Mouse (Mus musculus): ENCODE results near the gene Ankrd44. TPM values are rescaled to one million over a fixed set of nuclear protein-coding genes. Genes with fewer than 3 reads are reported as not detected.

Ankrd44 gene
- polyA plus RNA-seq, 1 experiment, result 17.8 TPM

- Histone ChIP-seq H3K4me1 (ENCODE audit: control insufficient read depth, insufficient read depth, low read length) (peaks cover 9% of the 10 kb centered on the region), H3K27me3 (replicated peaks; ENCODE audit: control insufficient read depth, insufficient read depth, low read length) (no peaks in the 10 kb centered on the region), H3K4me3 (ENCODE audit: insufficient read depth, low read depth, low read length) (no peak overlapping the region), H3K36me3 (ENCODE audit: control insufficient read depth, insufficient read depth, low read length) (no peaks in the 10 kb centered on the region), H3K27ac (ENCODE audit: insufficient read depth, low read depth, low read length) (peak overlapping the region; percentile 23; the same call in 1 of the 2 replicates)
- WGBS, result 97% methylated on average over 2 of the region's 2 CpGs
- TF ChIP-seq CTCF (conservative IDR thresholded peaks at IDR 0.05; ENCODE audit: insufficient read depth, insufficient read length, low read depth, low read length) (no peak), POLR2A (IDR thresholded peaks at IDR 0.05; ENCODE audit: low read depth, low read length) (no peak)
- DNase-seq, result no peak
Measured at GRCm38 (mm10) chr1:54794709-54795108, 131.5 kb downstream of the Ankrd44 start.

GRCm38 (mm10) chr1:54791406-54791805, 134.8 kb downstream of the Ankrd44 start:
- Histone ChIP-seq H3K27ac (ENCODE audit: insufficient read depth, low read depth, low read length) (no peak overlapping the region), H3K4me3 (ENCODE audit: insufficient read depth, low read depth, low read length) (no peak overlapping the region), H3K36me3 (ENCODE audit: control insufficient read depth, insufficient read depth, low read length) (no peaks in the 10 kb centered on the region), H3K4me1 (ENCODE audit: control insufficient read depth, insufficient read depth, low read length) (peaks cover 4% of the 10 kb centered on the region; the same call in 1 of the 2 replicates), H3K27me3 (replicated peaks; ENCODE audit: control insufficient read depth, insufficient read depth, low read length) (no peaks in the 10 kb centered on the region)
- 70% methylated on average over 3 of the region's 3 CpGs for WGBS
- DNase-seq, result no peak
- no peak for TF ChIP-seq POLR2A (IDR thresholded peaks at IDR 0.05; ENCODE audit: low read depth, low read length)
- no peak for TF ChIP-seq CTCF (conservative IDR thresholded peaks at IDR 0.05; ENCODE audit: insufficient read depth, insufficient read length, low read depth, low read length)

- Histone ChIP-seq H3K4me1 (ENCODE audit: control insufficient read depth, insufficient read depth, low read length) (no peaks in the 10 kb centered on the region), H3K27ac (ENCODE audit: insufficient read depth, low read depth, low read length) (no peak overlapping the region), H3K27me3 (replicated peaks; ENCODE audit: control insufficient read depth, insufficient read depth, low read length) (no peaks in the 10 kb centered on the region), H3K4me3 (ENCODE audit: insufficient read depth, low read depth, low read length) (no peak overlapping the region), H3K36me3 (ENCODE audit: control insufficient read depth, insufficient read depth, low read length) (no peaks in the 10 kb centered on the region)
- peak; percentile 28 for DNase-seq
- TF ChIP-seq CTCF (conservative IDR thresholded peaks at IDR 0.05; ENCODE audit: insufficient read depth, insufficient read length, low read depth, low read length) (no peak), POLR2A (IDR thresholded peaks at IDR 0.05; ENCODE audit: low read depth, low read length) (no peak)
- 61% methylated on average over 7 of the region's 7 CpGs for WGBS
Measured at GRCm38 (mm10) chr1:54789327-54789960, 136.7 kb downstream of the Ankrd44 start.

DNA sequence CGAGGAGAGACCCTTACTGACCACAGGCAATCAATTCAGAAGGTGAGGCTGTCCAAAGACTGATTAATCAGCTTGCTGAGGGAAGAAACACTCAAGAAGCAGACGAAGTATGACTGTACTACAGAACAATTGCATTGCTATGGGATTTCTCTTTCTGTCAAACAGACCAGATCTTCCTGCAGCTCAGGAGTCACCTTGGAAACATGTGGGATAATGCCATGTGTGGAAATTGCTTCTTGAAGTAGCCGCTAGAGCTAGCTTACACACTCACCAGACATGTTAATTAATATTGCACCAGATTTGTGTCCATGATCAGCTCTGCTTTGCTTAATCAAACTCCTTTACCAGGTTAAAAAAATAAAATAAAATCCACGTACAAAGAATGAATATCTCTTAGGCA, 137.8 kb downstream of the Ankrd44 start:
- no peak overlapping the region for H3K4me3 ChIP-seq (ENCODE audit: insufficient read depth, low read depth, low read length)
- TF ChIP-seq CTCF (conservative IDR thresholded peaks at IDR 0.05; ENCODE audit: insufficient read depth, insufficient read length, low read depth, low read length) (no peak), POLR2A (IDR thresholded peaks at IDR 0.05; ENCODE audit: low read depth, low read length) (no peak)
- no peak overlapping the region for H3K27ac ChIP-seq (ENCODE audit: insufficient read depth, low read depth, low read length)
- 82% methylated on average over 4 of the region's 4 CpGs for WGBS
- H3K27me3 ChIP-seq (replicated peaks; ENCODE audit: control insufficient read depth, insufficient read depth, low read length), result no peaks in the 10 kb centered on the region
- no peaks in the 10 kb centered on the region for H3K4me1 ChIP-seq (ENCODE audit: control insufficient read depth, insufficient read depth, low read length)
- H3K36me3 ChIP-seq (ENCODE audit: control insufficient read depth, insufficient read depth, low read length), result no peaks in the 10 kb centered on the region
- DNase-seq, result no peak

DNA sequence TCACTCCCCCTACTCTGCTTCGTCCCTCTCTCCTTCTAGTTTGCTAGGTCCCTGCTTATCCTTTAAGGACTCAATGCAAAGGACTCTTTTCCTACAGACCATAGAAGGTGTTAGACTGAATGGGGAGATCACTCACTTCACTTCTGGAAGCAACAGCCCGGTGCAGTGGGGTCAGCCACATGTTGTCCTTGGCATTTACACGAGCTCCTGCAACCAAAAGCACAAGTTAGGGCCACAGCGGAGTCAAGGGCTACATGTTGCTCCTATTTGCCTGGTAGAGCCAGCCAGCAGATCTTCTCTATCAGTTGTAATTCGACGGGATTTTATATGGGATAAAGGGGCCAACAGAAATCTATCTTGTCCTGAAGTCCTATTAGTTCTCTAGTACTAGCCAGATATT, 148.0 kb downstream of the Ankrd44 start:
- WGBS, result 90% methylated on average over 6 of the region's 6 CpGs
- H3K27me3 ChIP-seq (replicated peaks; ENCODE audit: control insufficient read depth, insufficient read depth, low read length), result no peaks in the 10 kb centered on the region
- TF ChIP-seq POLR2A (IDR thresholded peaks at IDR 0.05; ENCODE audit: low read depth, low read length), result no peak
- no peak for TF ChIP-seq CTCF (conservative IDR thresholded peaks at IDR 0.05; ENCODE audit: insufficient read depth, insufficient read length, low read depth, low read length)
- no peak for DNase-seq
- H3K27ac ChIP-seq (ENCODE audit: insufficient read depth, low read depth, low read length), result no peak overlapping the region
- H3K4me1 ChIP-seq (ENCODE audit: control insufficient read depth, insufficient read depth, low read length), result no peaks in the 10 kb centered on the region
- H3K36me3 ChIP-seq (ENCODE audit: control insufficient read depth, insufficient read depth, low read length), result no peaks in the 10 kb centered on the region
- H3K4me3 ChIP-seq (ENCODE audit: insufficient read depth, low read depth, low read length), result no peak overlapping the region

DNA sequence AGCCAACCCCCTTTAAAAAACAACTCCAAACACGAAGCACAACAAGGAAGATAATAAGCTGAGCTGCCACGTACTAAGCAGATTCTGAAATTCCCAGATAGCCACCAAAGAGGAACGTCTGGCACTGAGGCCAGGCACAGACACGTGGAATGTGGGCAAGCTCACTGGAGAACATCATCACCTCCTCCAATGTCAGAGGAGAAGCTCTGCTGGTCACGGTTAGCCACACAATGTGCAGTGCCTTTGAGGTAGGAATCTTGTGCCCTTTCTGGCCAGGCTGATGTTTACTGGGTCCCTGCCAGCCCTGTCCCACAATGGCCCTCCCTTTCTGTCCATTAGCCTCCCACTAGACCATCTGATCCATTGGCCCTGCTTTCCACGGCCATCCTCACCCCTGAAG, 149.1 kb downstream of the Ankrd44 start:
- Histone ChIP-seq H3K36me3 (ENCODE audit: control insufficient read depth, insufficient read depth, low read length) (no peaks in the 10 kb centered on the region), H3K27ac (ENCODE audit: insufficient read depth, low read depth, low read length) (no peak overlapping the region), H3K4me1 (ENCODE audit: control insufficient read depth, insufficient read depth, low read length) (no peaks in the 10 kb centered on the region), H3K27me3 (replicated peaks; ENCODE audit: control insufficient read depth, insufficient read depth, low read length) (no peaks in the 10 kb centered on the region), H3K4me3 (ENCODE audit: insufficient read depth, low read depth, low read length) (no peak overlapping the region)
- 47% methylated on average over 6 of the region's 6 CpGs for WGBS
- no peak for TF ChIP-seq POLR2A (IDR thresholded peaks at IDR 0.05; ENCODE audit: low read depth, low read length)
- no peak for TF ChIP-seq CTCF (conservative IDR thresholded peaks at IDR 0.05; ENCODE audit: insufficient read depth, insufficient read length, low read depth, low read length)
- no peak for DNase-seq

- no peak for TF ChIP-seq POLR2A (IDR thresholded peaks at IDR 0.05; ENCODE audit: low read depth, low read length)
- no peak for TF ChIP-seq CTCF (conservative IDR thresholded peaks at IDR 0.05; ENCODE audit: insufficient read depth, insufficient read length, low read depth, low read length)
- Histone ChIP-seq H3K27me3 (replicated peaks; ENCODE audit: control insufficient read depth, insufficient read depth, low read length) (no peaks in the 10 kb centered on the region), H3K4me3 (ENCODE audit: insufficient read depth, low read depth, low read length) (no peak overlapping the region), H3K4me1 (ENCODE audit: control insufficient read depth, insufficient read depth, low read length) (no peaks in the 10 kb centered on the region), H3K27ac (ENCODE audit: insufficient read depth, low read depth, low read length) (no peak overlapping the region), H3K36me3 (ENCODE audit: control insufficient read depth, insufficient read depth, low read length) (no peaks in the 10 kb centered on the region)
- WGBS, result 67% methylated on average over 8 of the region's 8 CpGs
- no peak for DNase-seq
Measured at GRCm38 (mm10) chr1:54776116-54776515, 150.1 kb downstream of the Ankrd44 start.
